Mouse (Mus musculus) cerebellum, adult 18-20 months (tissue): ENCODE measurements at regions not wholly inside any gene's neighbourhood (a gene's known extent, or its start where the extent isn't known, plus 50 kb on each side); places are given as distances from the start of the nearest gene placed in this dataset.
"Not testable (repeated sequence)": the region's sequence is repeated elsewhere in the genome, so short reads cannot be mapped to it uniquely, and the experiment has no call there.

Source experiments
- DNase-seq, 2 experiments: peaks; one replicate each; pipeline ENCODE4 v3.0.0; 2021

DNA sequence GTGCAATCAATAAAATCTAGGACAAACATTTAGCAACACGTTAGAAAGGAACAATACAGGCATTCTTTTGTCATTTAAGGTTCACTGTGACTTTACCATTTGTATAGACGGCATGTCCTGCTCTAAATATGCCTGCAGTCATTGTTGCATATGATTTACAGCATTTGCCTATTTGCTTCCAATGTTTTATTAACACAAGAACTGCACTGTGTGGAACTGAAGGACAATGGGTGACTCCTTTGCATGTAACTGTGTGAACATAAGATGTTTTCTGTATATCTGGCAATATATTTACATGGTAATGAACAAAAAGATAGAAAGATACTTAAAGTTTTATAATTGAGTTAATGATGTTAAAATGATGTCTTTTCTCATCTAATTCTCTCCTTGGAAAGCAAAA is 57.1 kb downstream of the Pou4f1 start:
- no peak for DNase-seq

DNA sequence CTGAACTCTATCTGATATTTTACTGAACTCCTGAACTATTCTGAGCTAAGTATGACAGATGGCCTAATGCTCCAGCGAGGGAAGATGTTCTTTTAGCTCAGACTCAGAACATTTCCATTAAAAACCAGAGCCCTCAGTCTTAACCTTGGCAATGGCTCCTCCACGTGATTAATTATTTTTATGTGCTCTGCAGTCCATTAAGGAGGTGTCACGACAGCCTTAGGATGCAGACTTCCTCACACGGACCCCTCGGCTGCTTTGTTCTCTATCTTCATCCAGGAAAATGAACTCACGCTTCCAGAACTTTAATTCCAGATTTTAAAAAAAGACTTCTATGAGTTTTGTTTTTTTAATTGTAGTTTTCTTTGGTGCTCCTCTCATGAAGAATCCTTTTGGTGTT is 57.5 kb downstream of the Pou4f1 start:
- no peak for DNase-seq

DNA sequence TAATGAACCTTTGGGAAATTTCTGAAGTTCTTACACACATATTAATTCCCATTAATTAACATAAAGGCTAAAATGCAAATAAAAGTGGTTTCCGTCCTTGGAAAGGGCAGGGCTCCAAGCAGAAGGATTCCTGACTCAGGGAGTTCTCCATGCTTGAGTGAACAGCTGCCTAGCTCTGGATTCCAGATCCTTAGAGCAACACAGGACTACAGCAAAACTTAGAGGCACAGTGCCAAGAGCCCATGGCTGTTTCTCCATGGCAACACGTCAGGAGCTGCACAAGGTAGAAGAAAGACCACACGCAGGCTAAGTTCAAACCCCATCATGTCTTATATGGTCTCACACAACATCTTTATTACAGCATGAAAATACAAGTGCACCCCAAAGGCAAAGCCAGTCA is 61.7 kb downstream of the Pou4f1 start:
- no peak for DNase-seq

DNA sequence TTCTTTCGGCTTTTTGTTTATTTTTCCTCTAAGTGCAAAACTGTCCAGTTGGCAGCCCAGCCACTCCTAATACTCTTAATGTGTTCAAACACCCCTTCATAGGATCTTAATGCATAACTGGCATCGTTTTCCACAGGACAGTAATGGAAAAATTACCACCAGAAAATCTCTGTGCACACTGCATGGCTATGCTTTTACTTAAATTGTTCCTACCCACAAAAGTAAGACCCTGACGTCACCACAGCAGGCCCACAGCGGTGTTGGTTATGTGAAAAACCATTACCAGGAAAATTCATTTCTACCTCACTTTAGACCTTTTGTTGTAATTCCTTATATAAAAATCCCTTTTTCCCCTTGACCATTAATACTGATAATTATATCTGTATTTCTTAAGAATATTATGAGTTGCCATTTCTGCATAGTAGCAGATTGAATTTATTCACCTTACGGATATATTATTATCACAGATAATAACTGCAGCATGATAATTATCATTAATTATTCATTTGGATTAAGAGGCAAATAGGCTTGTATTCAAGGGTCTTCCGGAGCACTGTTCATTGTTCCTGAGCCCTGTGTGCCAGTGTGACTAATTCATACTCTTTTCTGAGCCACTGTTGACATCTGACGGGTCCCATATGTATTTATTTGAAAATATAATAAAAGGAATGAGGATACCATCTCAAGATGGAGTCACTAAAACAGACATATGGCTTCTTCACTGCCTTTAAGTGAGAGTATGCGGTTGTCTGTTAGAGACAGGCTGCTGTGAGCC is 78.3 kb downstream of the Pou4f1 start:
- no peak for DNase-seq

DNA sequence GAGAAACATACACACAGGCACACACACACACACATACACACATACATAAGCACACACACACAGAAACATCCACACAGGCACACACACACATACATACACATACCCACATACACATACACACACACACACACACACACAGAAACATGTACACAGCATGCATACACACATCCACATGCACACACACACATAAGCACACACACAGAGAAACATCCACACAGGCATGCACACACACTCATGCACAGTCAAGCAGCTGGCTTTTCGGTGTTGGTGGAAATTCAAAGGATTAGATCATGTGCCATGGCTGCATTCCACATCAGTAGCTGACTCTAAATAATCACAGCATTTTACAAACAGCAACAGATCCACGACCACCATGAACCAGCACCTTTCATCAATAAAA is 78.9 kb downstream of the Pou4f1 start:
- DNase-seq, result no peak

DNA sequence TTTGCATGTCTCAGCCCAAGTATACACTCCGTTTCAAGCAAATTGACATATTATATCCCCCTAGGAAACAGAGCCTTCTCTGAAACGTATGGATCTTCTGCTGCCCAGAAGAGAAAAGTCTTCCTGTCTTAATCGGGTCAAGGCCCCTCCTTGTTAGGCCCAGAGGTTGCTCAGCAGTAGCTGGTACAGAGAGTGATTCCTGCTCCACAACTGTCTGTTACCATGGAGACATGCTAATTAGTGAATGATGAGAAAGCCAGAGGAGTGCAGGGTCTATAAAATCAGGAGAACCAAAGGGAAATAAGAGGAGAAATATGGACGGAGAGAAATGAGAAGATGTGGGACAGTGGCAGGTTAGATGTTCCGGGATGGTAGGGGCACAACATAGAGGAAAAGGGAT is 86.8 kb downstream of the Pou4f1 start:
- DNase-seq, result no peak

DNA sequence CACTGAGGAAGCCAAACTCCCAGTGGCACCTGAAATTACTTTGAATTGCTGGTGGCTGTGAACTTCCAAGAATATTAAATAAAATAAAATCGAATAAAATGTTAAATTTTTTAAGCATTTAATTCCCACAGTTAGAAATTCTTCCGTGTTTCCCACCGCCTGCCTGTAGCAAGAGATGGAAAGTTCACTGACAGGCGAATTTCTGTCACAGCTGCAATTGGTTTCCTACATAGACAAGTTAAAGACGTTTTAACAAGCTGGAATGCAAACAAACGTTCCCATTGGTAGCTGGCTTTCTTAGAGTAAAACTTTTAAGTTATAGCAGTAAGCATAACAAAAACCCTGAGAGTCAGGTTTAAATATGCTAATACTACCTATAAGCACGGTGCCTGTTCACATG is 95.0 kb downstream of the Pou4f1 start:
- DNase-seq, result no peak

DNA sequence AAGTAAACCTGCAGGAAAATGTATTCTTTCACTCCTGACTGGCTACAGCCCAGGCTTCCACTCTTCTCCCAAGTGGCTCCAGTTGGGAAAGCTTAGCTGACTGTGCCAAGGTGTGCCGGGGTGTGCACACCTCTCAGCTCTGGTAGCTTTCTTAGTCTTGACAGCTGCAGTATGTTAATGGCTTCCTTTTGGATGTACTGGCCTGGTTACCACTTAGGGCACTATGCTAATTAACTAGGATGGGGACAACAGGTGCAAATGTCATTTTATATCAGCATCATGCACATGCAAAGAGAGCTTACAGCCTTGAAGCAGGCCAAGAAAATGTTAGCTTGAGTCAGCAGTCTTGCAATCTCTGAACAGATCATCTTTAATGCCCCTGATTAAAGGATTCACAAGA is 111.2 kb downstream of the Pou4f1 start:
- DNase-seq, result no peak

DNA sequence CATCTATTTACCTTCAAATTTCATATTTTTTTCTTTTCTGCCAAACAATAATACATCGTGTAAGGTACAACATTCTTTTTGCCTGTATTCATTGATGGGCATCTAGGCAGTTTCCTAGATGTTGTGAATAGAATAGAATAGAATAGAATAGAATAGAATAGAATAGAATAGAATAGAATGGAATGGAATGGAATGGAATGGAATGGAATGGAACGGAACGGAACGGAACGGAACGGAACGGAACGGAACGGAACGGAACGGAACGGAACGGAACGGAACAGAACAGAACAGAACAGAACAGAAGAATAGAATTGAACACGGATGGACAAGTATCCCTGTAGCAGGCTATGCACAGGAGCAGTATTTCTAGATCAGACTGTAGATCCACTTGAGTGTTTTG is 131.0 kb downstream of the Pou4f1 start:
- DNase-seq, result not testable (repeated sequence)

DNA sequence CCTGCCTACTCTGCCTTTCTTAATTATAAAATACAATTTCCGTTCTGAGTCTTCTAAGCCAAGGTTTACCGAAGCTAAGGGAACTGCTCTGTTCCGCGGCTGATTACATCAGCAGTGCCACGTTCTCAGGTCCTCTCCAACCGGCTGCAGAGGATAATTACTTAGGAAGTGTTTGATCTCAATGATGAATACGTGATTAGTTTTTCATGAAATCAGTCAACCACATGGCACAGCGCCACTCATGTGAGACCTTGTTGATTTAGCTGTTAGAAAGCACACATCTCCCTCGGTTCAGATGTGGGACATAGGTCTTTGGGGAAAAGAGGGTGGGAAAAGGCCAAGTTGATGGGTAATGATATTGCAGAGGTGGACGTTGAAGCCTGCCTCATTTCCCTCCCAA is 141.7 kb downstream of the Pou4f1 start:
- no peak for DNase-seq

DNA sequence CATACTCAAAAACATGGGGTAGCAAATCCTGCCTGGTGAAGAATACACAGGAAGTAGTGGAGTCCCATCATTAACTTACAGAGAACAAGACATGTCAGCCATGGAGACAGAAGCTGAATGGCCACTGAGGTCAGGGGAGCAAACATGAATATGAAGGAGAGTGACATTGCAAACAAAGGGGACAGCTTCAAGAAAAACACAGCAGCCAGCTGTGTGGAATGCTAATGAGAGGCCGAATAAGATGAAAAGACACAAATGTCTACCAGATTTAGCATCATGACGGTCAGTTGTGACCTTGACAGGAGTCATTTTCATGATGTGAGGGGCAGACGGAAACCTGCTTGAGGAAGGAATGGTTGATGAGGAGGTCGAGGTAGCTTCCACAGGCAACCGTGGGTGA is 167.7 kb downstream of the Pou4f1 start:
- DNase-seq, result no peak

DNA sequence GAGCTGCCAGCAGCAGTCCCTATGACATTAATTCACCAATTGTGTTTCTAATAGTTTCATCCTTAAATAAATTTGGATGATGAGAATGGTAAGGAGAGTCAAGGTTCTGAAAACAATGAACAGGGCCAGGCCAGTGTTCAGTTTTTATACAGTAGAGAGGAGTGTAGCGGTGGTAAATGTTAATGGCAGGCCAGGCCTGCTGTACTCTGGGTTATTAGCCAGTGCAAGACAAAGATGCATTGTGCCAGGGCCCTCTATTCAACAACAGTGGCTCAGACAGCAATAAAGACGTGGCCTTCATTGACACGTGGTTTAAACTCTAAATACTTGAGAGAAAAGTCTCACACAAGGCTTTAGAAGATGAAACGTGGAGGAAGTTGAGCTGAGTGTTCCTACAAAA is 169.5 kb downstream of the Pou4f1 start:
- no peak for DNase-seq

DNA sequence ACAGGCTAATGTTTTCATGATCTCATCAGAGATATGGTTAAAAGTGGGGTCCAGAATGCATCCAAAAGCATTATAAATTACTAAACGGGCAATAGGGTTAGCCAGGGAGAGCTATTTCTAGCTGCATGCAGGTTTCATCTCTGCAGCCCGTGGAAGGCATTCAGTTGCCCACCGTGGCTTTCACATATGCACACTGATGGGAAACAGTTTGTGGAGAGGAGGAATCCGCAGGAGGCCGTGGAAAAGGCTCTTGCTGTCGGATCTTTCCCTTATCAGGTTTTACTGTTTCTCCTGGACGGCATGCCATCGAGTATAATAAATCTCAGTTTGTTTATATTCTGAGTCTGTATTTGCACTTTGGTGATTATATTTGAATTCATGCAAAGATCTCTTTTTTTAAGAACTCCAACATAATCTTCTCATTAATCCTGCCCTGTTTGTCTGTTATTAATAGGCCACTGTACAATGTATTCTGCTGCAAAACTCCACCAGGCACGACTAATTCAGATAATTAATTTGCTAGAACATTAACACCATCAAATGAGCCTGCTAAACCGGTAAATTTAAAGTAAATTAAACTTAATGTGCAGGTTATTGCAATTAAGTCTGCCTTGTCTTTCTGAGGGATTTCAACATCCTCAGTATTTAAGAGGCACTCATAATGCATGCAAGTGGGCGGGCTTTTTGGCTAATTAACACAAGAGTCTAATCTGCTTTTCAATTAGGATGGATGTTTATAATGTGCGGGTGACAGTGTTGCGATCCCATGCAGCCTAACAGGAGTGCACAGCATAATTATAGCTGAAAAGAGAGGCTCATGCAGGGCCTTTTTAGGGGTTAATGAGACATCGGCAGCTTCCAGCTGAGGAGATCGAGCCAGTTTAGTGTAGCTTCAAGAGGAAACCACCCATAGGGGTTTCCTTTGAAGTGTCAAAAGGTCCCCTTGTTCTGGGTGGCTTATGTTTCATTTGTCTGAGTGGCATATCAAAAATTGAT is 170.2 kb downstream of the Pou4f1 start:
- DNase-seq, result no peak

DNA sequence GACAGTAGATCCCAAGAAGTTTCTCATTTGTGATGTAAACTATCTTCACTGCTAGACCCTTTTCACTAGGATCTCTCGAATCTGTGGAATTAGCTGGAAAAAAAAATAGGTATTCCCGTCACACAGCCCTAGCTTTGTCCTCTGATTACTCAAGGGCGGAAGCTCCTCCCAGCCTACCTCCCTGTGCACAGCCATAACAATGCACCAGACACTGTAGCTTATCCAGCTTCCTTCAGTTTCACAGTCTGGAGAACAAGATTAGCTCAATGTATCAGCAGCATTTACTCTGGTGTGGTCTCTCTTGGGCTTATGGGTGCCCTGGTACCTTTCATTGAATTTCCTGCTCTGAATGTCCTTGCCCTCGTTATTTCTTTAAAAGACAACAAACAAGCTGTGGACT is 174.0 kb downstream of the Pou4f1 start:
- no peak for DNase-seq

DNA sequence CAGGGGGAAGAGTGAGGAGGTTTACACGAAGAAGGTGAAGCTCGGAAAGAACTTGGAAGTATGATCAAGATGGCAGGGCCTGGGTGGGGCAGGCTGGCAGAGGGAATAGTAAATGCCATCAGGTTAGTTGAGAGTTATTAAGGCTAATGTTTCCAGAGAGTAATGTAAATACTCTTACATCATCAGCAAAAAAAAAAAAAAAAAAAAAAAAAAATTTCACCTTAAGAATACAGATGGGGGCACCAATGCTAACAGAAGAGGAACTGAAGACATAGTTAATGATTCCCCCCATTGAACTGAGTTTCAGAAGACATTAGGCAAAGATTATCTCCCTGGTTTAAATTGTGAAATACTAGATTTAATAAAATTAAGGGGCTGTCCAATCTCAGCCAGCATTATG is 174.7 kb downstream of the Pou4f1 start:
- no peak for DNase-seq

DNA sequence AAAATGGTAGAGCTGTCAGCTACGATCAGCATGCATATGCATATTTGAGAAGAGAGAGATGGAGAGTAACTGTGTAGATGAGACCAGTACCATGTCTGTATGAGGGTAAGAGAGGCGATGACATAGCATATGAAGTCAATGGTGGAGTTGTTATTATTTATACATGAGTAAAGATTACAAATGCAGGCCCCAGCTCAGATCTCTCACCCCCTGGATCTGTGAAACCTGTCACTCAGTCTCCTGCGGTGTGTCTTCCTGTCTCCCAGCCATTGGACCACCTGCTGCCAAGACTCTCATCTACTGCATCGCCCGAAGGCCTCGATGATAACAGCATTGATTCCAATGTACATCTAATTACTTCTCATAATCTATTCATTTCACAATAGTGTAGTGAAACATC is 187.4 kb downstream of the Pou4f1 start:
- DNase-seq, result peak; percentile 30 to 36

DNA sequence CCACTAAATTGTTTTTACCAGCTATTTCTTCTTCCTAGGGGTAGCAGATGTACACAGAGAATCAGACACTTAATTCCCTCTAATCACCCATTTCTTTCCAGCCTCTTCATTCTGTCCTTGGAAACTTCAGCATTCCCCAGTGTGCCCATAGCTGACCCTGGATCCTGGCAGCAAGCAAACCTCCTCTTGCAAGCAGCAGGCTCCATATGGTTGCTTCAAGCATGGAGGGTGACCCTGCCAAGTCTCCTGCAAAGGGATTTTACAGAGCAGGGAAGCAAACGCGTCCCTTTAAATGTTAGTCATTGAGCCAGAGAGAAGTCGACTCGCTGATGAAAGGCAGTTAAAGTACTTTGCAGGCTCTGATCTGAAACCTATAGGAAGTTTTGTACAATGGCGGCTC is 187.9 kb downstream of the Pou4f1 start:
- peak; percentile 68 to 81 for DNase-seq

DNA sequence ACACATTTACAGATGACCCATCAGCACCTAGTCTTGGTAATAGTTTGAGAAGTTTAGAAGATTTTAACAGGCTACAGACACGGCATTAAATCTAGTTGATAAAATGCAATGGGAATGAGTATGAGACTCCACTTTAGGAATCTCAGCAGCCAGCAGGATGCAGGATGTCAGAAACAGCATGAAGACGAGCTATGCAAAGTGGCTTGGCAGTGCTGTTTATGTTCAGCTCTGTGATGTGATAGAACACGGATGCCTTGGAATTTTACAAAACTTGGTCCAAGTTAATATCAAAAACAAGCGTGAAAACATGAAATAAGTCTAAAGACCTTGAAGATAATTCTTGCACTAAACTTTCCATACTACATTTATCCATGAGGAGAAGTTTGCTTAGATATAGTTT is 193.0 kb downstream of the Pou4f1 start:
- DNase-seq, result no peak

DNA sequence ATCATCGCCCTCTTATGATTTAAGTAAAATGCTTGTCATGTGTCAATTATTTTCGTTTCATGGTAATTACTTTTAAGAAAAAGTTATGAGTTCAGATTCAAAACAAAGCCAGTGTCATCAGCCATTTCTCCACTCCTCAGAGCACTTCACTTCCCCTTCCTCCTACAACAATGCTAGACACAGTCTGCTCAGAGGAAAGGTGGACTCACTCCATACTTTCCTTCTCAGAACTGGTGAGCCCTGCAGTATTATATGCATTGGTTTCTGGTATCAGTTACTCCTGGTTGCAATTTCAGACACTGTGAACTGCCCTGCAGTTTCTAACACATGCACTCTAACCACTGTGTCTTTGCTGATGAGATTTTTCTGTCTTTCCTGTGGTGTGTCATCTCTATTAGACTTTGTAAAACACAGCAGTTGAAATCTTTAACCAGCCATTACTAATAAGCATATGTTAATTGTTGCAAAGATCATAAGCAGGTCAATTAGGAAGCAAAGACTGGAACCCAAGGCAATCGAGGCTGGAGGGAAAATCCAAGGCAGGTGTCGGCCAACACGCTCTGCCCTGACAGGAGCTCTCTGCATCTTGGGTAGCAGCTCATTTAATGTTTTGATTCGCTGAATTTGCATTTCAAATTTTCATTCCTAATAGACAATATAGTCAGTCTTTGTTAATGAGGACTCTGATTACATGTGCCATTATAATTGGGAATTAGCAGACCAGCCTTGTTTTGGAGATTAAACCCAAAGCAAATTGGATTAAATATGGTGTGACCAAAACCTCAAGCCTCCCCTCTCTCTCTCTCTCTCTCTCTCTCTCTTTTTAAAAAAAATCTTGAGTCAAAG is 202.7 kb downstream of the Pou4f1 start:
- no peak for DNase-seq

DNA sequence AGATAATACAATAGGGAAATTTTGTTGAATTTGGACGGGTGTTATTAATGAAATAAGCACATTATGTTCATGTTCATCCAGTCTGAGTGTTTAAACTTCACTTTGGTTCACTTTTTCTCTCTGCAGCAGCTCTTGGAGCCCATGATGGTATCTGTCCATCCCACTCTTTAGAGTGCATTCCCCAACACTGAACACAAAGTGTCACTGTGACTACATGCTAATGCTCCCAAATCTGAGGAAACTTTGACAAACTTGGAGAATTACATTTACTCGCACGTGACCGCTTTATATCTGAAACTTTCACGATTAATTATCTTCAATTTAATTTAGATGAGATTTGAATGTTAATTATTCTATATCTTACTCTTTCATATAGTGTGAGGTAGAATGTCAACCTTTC is 250.8 kb downstream of the Pou4f1 start:
- no peak for DNase-seq

DNA sequence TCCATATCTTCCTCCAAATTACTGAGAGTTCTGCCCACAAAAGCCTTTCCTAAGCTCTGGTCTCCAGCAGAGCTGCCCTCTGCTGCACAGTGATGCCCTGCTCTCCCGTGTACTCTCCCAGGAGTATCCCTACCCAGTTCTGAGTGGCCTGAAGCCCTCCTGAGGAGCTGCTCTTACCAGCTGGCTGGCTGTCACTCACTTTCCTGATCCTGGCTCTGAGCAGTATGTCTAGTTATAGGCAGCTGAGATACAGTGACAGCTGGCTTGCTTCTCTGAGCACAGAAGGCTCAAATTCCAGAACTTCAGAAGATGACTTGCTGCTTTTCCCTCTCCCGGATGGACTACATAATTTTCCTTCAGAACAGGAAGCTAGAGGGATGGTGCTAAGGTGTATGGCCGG is 257.1 kb downstream of the Pou4f1 start:
- peak in 1 of 2 experiments; percentile 2 for DNase-seq

DNA sequence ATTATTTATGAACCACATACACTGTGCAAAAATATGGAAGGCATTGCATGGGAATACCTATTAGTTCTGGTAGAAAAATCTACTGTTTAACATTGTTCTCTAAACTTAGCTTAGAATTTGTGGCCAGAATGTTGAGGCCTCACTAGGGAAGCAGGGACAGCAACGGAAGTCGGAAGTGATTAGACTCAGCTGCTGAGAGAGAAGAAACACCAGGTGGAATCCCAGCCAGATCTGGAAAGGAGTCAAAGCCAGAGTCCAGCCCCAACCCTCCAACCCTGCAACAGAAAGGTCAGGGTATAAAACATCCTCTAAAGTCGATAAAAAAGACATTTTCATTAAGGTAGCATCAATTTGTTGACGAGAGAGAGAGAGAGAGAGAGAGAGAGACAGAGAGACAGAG is 258.9 kb downstream of the Pou4f1 start:
- no peak for DNase-seq
